Mouse (Mus musculus): ENCODE measurements at regions not wholly inside any gene's neighbourhood (a gene's known extent, or its start where the extent isn't known, plus 50 kb on each side); places are given as distances from the start of the nearest gene placed in this dataset.

GRCm38 (mm10) chr1:177568056-177568816 is 126.1 kb downstream of the Zbtb18 start:
- H3K4me1 ChIP-seq (ENCODE audit: control insufficient read depth, insufficient read depth, low read length) = no peaks in the 10 kb centered on the region
- H3K36me3 ChIP-seq (ENCODE audit: control insufficient read depth, insufficient read depth, low read length) = no peaks in the 10 kb centered on the region
- no peak overlapping the region for H3K27ac ChIP-seq (ENCODE audit: control insufficient read depth, insufficient read depth, low read depth, low read length)
- TF ChIP-seq POLR2A (IDR thresholded peaks at IDR 0.05; ENCODE audit: control insufficient read depth, low read depth, low read length) = no peak
- TF ChIP-seq CTCF (IDR thresholded peaks at IDR 0.05; ENCODE audit: control insufficient read depth, insufficient read depth, insufficient replicate concordance, low read depth, low read length) = no peak
- H3K4me3 ChIP-seq (ENCODE audit: control insufficient read depth, low read depth, low read length) = no peak overlapping the region
- H3K27me3 ChIP-seq (ENCODE audit: control insufficient read depth, insufficient read depth, low read length) = no peaks in the 10 kb centered on the region

- TF ChIP-seq POLR2A (IDR thresholded peaks at IDR 0.05; ENCODE audit: control insufficient read depth, low read depth, low read length) (no peak), CTCF (IDR thresholded peaks at IDR 0.05; ENCODE audit: control insufficient read depth, insufficient read depth, insufficient replicate concordance, low read depth, low read length) (no peak)
- Histone ChIP-seq H3K36me3 (ENCODE audit: control insufficient read depth, insufficient read depth, low read length) (no peaks in the 10 kb centered on the region), H3K27me3 (ENCODE audit: control insufficient read depth, insufficient read depth, low read length) (no peaks in the 10 kb centered on the region), H3K4me3 (ENCODE audit: control insufficient read depth, low read depth, low read length) (no peak overlapping the region), H3K4me1 (ENCODE audit: control insufficient read depth, insufficient read depth, low read length) (no peaks in the 10 kb centered on the region), H3K27ac (ENCODE audit: control insufficient read depth, insufficient read depth, low read depth, low read length) (no peak overlapping the region)
These were observed 127.4 kb downstream of the Zbtb18 start for GRCm38 (mm10) chr1:177569572-177569971.

- no peaks in the 10 kb centered on the region for H3K27me3 ChIP-seq (ENCODE audit: control insufficient read depth, insufficient read depth, low read length)
- no peak overlapping the region for H3K4me3 ChIP-seq (ENCODE audit: control insufficient read depth, low read depth, low read length)
- H3K27ac ChIP-seq (ENCODE audit: control insufficient read depth, insufficient read depth, low read depth, low read length) = no peak overlapping the region
- no peaks in the 10 kb centered on the region for H3K4me1 ChIP-seq (ENCODE audit: control insufficient read depth, insufficient read depth, low read length)
- TF ChIP-seq POLR2A (IDR thresholded peaks at IDR 0.05; ENCODE audit: control insufficient read depth, low read depth, low read length) (no peak), CTCF (IDR thresholded peaks at IDR 0.05; ENCODE audit: control insufficient read depth, insufficient read depth, insufficient replicate concordance, low read depth, low read length) (no peak)
- H3K36me3 ChIP-seq (ENCODE audit: control insufficient read depth, insufficient read depth, low read length) = no peaks in the 10 kb centered on the region
These were observed 131.0 kb downstream of the Zbtb18 start for GRCm38 (mm10) chr1:177573017-177573725.

- Histone ChIP-seq H3K4me1 (ENCODE audit: control insufficient read depth, insufficient read depth, low read length) (no peaks in the 10 kb centered on the region), H3K36me3 (ENCODE audit: control insufficient read depth, insufficient read depth, low read length) (no peaks in the 10 kb centered on the region), H3K4me3 (ENCODE audit: control insufficient read depth, low read depth, low read length) (no peak overlapping the region), H3K27ac (ENCODE audit: control insufficient read depth, insufficient read depth, low read depth, low read length) (no peak overlapping the region), H3K27me3 (ENCODE audit: control insufficient read depth, insufficient read depth, low read length) (no peaks in the 10 kb centered on the region)
- no peak for TF ChIP-seq POLR2A (IDR thresholded peaks at IDR 0.05; ENCODE audit: control insufficient read depth, low read depth, low read length)
- TF ChIP-seq CTCF (IDR thresholded peaks at IDR 0.05; ENCODE audit: control insufficient read depth, insufficient read depth, insufficient replicate concordance, low read depth, low read length) = no peak
These were observed 131.6 kb downstream of the Zbtb18 start for GRCm38 (mm10) chr1:177573781-177574180.

- no peaks in the 10 kb centered on the region for H3K27me3 ChIP-seq (ENCODE audit: control insufficient read depth, insufficient read depth, low read length)
- no peak overlapping the region for H3K27ac ChIP-seq (ENCODE audit: control insufficient read depth, insufficient read depth, low read depth, low read length)
- H3K36me3 ChIP-seq (ENCODE audit: control insufficient read depth, insufficient read depth, low read length) = no peaks in the 10 kb centered on the region
- no peak overlapping the region for H3K4me3 ChIP-seq (ENCODE audit: control insufficient read depth, low read depth, low read length)
- TF ChIP-seq POLR2A (IDR thresholded peaks at IDR 0.05; ENCODE audit: control insufficient read depth, low read depth, low read length) (no peak), CTCF (IDR thresholded peaks at IDR 0.05; ENCODE audit: control insufficient read depth, insufficient read depth, insufficient replicate concordance, low read depth, low read length) (no peak)
- H3K4me1 ChIP-seq (ENCODE audit: control insufficient read depth, insufficient read depth, low read length) = no peaks in the 10 kb centered on the region
These were observed 132.2 kb downstream of the Zbtb18 start for GRCm38 (mm10) chr1:177574312-177574711.

GRCm38 (mm10) chr1:177584302-177584886 is 142.2 kb downstream of the Zbtb18 start:
- no peaks in the 10 kb centered on the region for H3K27me3 ChIP-seq (ENCODE audit: control insufficient read depth, insufficient read depth, low read length)
- no peak for TF ChIP-seq POLR2A (IDR thresholded peaks at IDR 0.05; ENCODE audit: control insufficient read depth, low read depth, low read length)
- TF ChIP-seq CTCF (IDR thresholded peaks at IDR 0.05; ENCODE audit: control insufficient read depth, insufficient read depth, insufficient replicate concordance, low read depth, low read length) = no peak
- H3K36me3 ChIP-seq (ENCODE audit: control insufficient read depth, insufficient read depth, low read length) = no peaks in the 10 kb centered on the region
- no peak overlapping the region for H3K4me3 ChIP-seq (ENCODE audit: control insufficient read depth, low read depth, low read length)
- H3K27ac ChIP-seq (ENCODE audit: control insufficient read depth, insufficient read depth, low read depth, low read length) = no peak overlapping the region
- peaks cover 2% of the 10 kb centered on the region; the same call in 1 of the 2 replicates for H3K4me1 ChIP-seq (ENCODE audit: control insufficient read depth, insufficient read depth, low read length)

GRCm38 (mm10) chr1:177585320-177585719 is 143.2 kb downstream of the Zbtb18 start:
- Histone ChIP-seq H3K4me3 (ENCODE audit: control insufficient read depth, low read depth, low read length) (no peak overlapping the region), H3K36me3 (ENCODE audit: control insufficient read depth, insufficient read depth, low read length) (no peaks in the 10 kb centered on the region), H3K27ac (ENCODE audit: control insufficient read depth, insufficient read depth, low read depth, low read length) (no peak overlapping the region), H3K4me1 (ENCODE audit: control insufficient read depth, insufficient read depth, low read length) (peaks cover 2% of the 10 kb centered on the region; the same call in 1 of the 2 replicates), H3K27me3 (ENCODE audit: control insufficient read depth, insufficient read depth, low read length) (no peaks in the 10 kb centered on the region)
- TF ChIP-seq CTCF (IDR thresholded peaks at IDR 0.05; ENCODE audit: control insufficient read depth, insufficient read depth, insufficient replicate concordance, low read depth, low read length) = no peak
- TF ChIP-seq POLR2A (IDR thresholded peaks at IDR 0.05; ENCODE audit: control insufficient read depth, low read depth, low read length) = no peak

Data from testis, adult 2 months (tissue).